Mouse (Mus musculus): ENCODE measurements around the gene Ptpn3. TPM values are rescaled to one million over a fixed set of nuclear protein-coding genes. Genes with fewer than 3 reads are reported as not detected.

Gene Ptpn3
- total and polyA plus RNA-seq, 3 experiments = 4.7 to 8.4 TPM; not detected in 1

- Histone ChIP-seq H3K4me3 (ENCODE audit: control insufficient read depth in 1 of 2, insufficient read depth in 1 of 2, low read depth in 2 of 2, low read length in 2 of 2) (no peak overlapping the region), H3K27ac (ENCODE audit: control insufficient read depth, low read depth, low read length) (no peak overlapping the region), H3K36me3 (ENCODE audit: control insufficient read depth in 1 of 2, insufficient read depth in 2 of 2, low read length in 2 of 2) (no peaks in the 10 kb centered on the region), H3K4me1 (ENCODE audit: control insufficient read depth in 1 of 2, insufficient read depth in 2 of 2, low read length in 2 of 2) (no peaks in the 10 kb centered on the region; a peak in 1 of 4 replicates), H3K79me2 (ENCODE audit: control insufficient read depth, insufficient read depth, low read length, poor library complexity) (no peaks in the 10 kb centered on the region), H3K27me3 (ENCODE audit: control insufficient read depth in 1 of 2, insufficient read depth in 2 of 2, low read length in 2 of 2) (no peaks in the 10 kb centered on the region), H3K9ac (ENCODE audit: control insufficient read depth, low read depth, low read length, poor library complexity, severe bottlenecking) (no peak overlapping the region), H3K9me3 (replicated peaks; ENCODE audit: insufficient read depth, low read length) (no peaks in the 10 kb centered on the region)
- no peak for TF ChIP-seq MAZ (IDR thresholded peaks at IDR 0.05; ENCODE audit: low read depth, low read length)
- no peak for TF ChIP-seq MYB (IDR thresholded peaks at IDR 0.05; ENCODE audit: low read depth, low read length)
- TF ChIP-seq ELF1 (IDR thresholded peaks at IDR 0.05; ENCODE audit: low read depth, low read length) = no peak
- TF ChIP-seq MAX (IDR thresholded peaks at IDR 0.05; ENCODE audit: low read length) = no peak
- no peak for TF ChIP-seq POLR2A (IDR thresholded peaks at IDR 0.05; ENCODE audit: control insufficient read depth in 1 of 2, insufficient read depth in 1 of 2, low read depth in 1 of 2, low read length in 2 of 2, poor library complexity in 1 of 2)
- no peak for TF ChIP-seq TBP (IDR thresholded peaks at IDR 0.05; ENCODE audit: low read depth, low read length)
- no peak for TF ChIP-seq KAT2A (conservative IDR thresholded peaks at IDR 0.05; ENCODE audit: low read depth, low read length)
- TF ChIP-seq POLR2AphosphoS5 (IDR thresholded peaks at IDR 0.05; ENCODE audit: borderline replicate concordance, low read depth, low read length) = no peak
- DNase-seq (ENCODE audit: low read depth, low spot score) = no peak
These were observed 47.2 kb downstream of the Ptpn3 start for GRCm38 (mm10) chr4:57254412-57254811.

GRCm38 (mm10) chr4:57250636-57251035 lies 51.0 kb downstream of the Ptpn3 start:
- DNase-seq (ENCODE audit: low read depth, low spot score) = peak; percentile 12
- Histone ChIP-seq H3K9ac (ENCODE audit: control insufficient read depth, low read depth, low read length, poor library complexity, severe bottlenecking) (no peak overlapping the region), H3K4me3 (ENCODE audit: control insufficient read depth in 1 of 2, insufficient read depth in 1 of 2, low read depth in 2 of 2, low read length in 2 of 2) (no peak overlapping the region), H3K9me3 (replicated peaks; ENCODE audit: insufficient read depth, low read length) (no peaks in the 10 kb centered on the region), H3K27me3 (ENCODE audit: control insufficient read depth in 1 of 2, insufficient read depth in 2 of 2, low read length in 2 of 2) (no peaks in the 10 kb centered on the region), H3K36me3 (ENCODE audit: control insufficient read depth in 1 of 2, insufficient read depth in 2 of 2, low read length in 2 of 2) (0 out of 4 replicates have a peak, but pooled peaks cover 0 to 2% of the 10 kb centered on the region in 2 experiments), H3K27ac (ENCODE audit: control insufficient read depth, low read depth, low read length) (no peak overlapping the region), H3K79me2 (ENCODE audit: control insufficient read depth, insufficient read depth, low read length, poor library complexity) (no peaks in the 10 kb centered on the region), H3K4me1 (ENCODE audit: control insufficient read depth in 1 of 2, insufficient read depth in 2 of 2, low read length in 2 of 2) (no peaks in the 10 kb centered on the region; a peak in 2 of 4 replicates)
- TF ChIP-seq E2F4 (IDR thresholded peaks at IDR 0.05; ENCODE audit: borderline replicate concordance, low read depth, low read length) = no peak
- TF ChIP-seq CTCF (IDR thresholded peaks at IDR 0.05 in 2 of 3, conservative IDR thresholded peaks at IDR 0.05 in 1 of 3; ENCODE audit: control insufficient read depth in 1 of 3, insufficient read depth in 1 of 3, low read depth in 2 of 3, low read length in 3 of 3, poor library complexity in 1 of 3, severe bottlenecking in 1 of 3) = peak; percentile 22 to 45 (median 36); a peak in 5 of 6 replicates

- Histone ChIP-seq H3K79me2 (ENCODE audit: control insufficient read depth, insufficient read depth, low read length, poor library complexity) (no peaks in the 10 kb centered on the region), H3K4me1 (ENCODE audit: control insufficient read depth in 1 of 2, insufficient read depth in 2 of 2, low read length in 2 of 2) (no peaks in the 10 kb centered on the region; a peak in 2 of 4 replicates), H3K27me3 (ENCODE audit: control insufficient read depth in 1 of 2, insufficient read depth in 2 of 2, low read length in 2 of 2) (no peaks in the 10 kb centered on the region), H3K4me3 (ENCODE audit: control insufficient read depth in 1 of 2, insufficient read depth in 1 of 2, low read depth in 2 of 2, low read length in 2 of 2) (no peak overlapping the region), H3K27ac (ENCODE audit: control insufficient read depth, low read depth, low read length) (no peak overlapping the region), H3K9me3 (replicated peaks; ENCODE audit: insufficient read depth, low read length) (no peaks in the 10 kb centered on the region), H3K9ac (ENCODE audit: control insufficient read depth, low read depth, low read length, poor library complexity, severe bottlenecking) (no peak overlapping the region), H3K36me3 (ENCODE audit: control insufficient read depth in 1 of 2, insufficient read depth in 2 of 2, low read length in 2 of 2) (0 out of 4 replicates have a peak, but pooled peaks cover 0 to 2% of the 10 kb centered on the region in 2 experiments)
- no peak for TF ChIP-seq MYC (IDR thresholded peaks at IDR 0.05; ENCODE audit: low read depth, low read length)
- no peak for TF ChIP-seq CTCF (IDR thresholded peaks at IDR 0.05 in 2 of 3, conservative IDR thresholded peaks at IDR 0.05 in 1 of 3; ENCODE audit: control insufficient read depth in 1 of 3, insufficient read depth in 1 of 3, low read depth in 2 of 3, low read length in 3 of 3, poor library complexity in 1 of 3, severe bottlenecking in 1 of 3)
- no peak for TF ChIP-seq POLR2A (IDR thresholded peaks at IDR 0.05; ENCODE audit: control insufficient read depth in 1 of 2, insufficient read depth in 1 of 2, low read depth in 1 of 2, low read length in 2 of 2, poor library complexity in 1 of 2)
- TF ChIP-seq RAD21 (IDR thresholded peaks at IDR 0.05; ENCODE audit: low read depth, low read length) = no peak
- TF ChIP-seq ZKSCAN1 (IDR thresholded peaks at IDR 0.05; ENCODE audit: low read depth, low read length) = no peak
- no peak for TF ChIP-seq USF1 (IDR thresholded peaks at IDR 0.05; ENCODE audit: low read depth, low read length)
- TF ChIP-seq POLR2AphosphoS5 (IDR thresholded peaks at IDR 0.05; ENCODE audit: borderline replicate concordance, low read depth, low read length) = no peak
- TF ChIP-seq SIN3A (IDR thresholded peaks at IDR 0.05; ENCODE audit: low read length) = no peak
- TF ChIP-seq POLR2AphosphoS2 (IDR thresholded peaks at IDR 0.05; ENCODE audit: low read length) = no peak
- no peak for TF ChIP-seq BHLHE40 (IDR thresholded peaks at IDR 0.05; ENCODE audit: borderline replicate concordance, low read depth, low read length)
- no peak for TF ChIP-seq ELF1 (IDR thresholded peaks at IDR 0.05; ENCODE audit: low read depth, low read length)
- TF ChIP-seq KAT2A (conservative IDR thresholded peaks at IDR 0.05; ENCODE audit: low read depth, low read length) = no peak
- no peak for TF ChIP-seq ZC3H11A (IDR thresholded peaks at IDR 0.05; ENCODE audit: low read depth, low read length)
- no peak for TF ChIP-seq ZMIZ1 (IDR thresholded peaks at IDR 0.05; ENCODE audit: low read depth, low read length)
- no peak for TF ChIP-seq MAX (IDR thresholded peaks at IDR 0.05; ENCODE audit: low read length)
- no peak for TF ChIP-seq RCOR1 (IDR thresholded peaks at IDR 0.05; ENCODE audit: low read depth, low read length)
- TF ChIP-seq TCF12 (IDR thresholded peaks at IDR 0.05; ENCODE audit: low read depth, low read length) = no peak
- no peak for DNase-seq (ENCODE audit: low read depth, low spot score)
These were observed 52.5 kb downstream of the Ptpn3 start for GRCm38 (mm10) chr4:57249108-57249507.
